Mouse (Mus musculus): ENCODE measurements around the gene Pttg1.

DNA sequence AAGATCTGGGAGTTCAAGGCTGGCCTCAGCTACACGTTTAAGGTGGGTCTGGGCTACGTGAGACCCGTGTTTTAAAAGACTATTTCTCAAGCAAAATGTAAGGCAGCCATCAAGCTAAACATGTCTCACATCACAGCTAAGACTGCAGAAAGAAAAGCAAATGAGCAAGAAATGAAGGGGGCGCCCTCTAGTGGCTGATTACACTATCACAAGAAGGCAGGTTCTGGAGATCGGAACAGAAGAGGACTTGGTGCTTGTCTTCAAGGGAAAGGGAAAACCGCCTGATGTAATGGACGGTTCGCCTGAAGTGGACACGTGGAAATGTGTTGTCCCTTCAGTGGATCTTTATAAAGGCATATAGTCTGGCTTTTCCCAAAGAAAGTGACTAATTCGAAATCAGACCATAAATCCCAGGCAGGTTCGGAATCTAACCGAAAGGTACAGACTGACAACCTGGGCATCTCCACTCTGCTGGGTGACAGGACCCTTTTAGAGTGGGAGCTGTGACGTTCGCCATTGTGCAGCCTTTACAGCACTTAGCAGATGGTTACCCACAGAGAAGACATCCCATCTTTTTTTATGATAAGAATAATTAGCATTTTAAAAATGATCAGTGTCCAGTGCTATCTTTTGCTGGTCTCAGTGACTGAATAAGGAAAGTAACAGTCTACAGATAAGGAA is 13.1 kb downstream of the Pttg1 start:
- no peak for TF ChIP-seq EP300 (IDR thresholded peaks at IDR 0.05; ENCODE audit: low read length)
- peak; percentile 81 to 93 for TF ChIP-seq CTCF (conservative IDR thresholded peaks at IDR 0.05 in 1 of 2, IDR thresholded peaks at IDR 0.05 in 1 of 2; ENCODE audit: low read depth in 2 of 2, low read length in 2 of 2)
- no peak for TF ChIP-seq UBTF (IDR thresholded peaks at IDR 0.05; ENCODE audit: low read depth, low read length)
- TF ChIP-seq ETS1 (conservative IDR thresholded peaks at IDR 0.05; ENCODE audit: low read depth, low read length): no peak
